Mouse (Mus musculus) gastrocnemius, adult 18-20 months (tissue): ENCODE results near the gene H60b. TPM values are rescaled to one million over a fixed set of nuclear protein-coding genes. Genes with fewer than 3 reads are reported as not detected.
"Not testable (repeated sequence)": the region's sequence is repeated elsewhere in the genome, so short reads cannot be mapped to it uniquely, and the experiment has no call there.

Experiments
- DNase-seq: peaks from one replicate; pipeline ENCODE4 v3.0.0; 2021; ENCODE audit warnings: low spot score
- long read RNA-seq, 2 experiments: library from polyadenylated mRNA; stranded (forward); transcript quantifications; one replicate each; pipeline ENCODE4 v2.0.0; 2021
- total RNA-seq, 2 experiments: library from RNA; stranded (reverse); gene quantifications; 2 replicates each; pipeline ENCODE4 v1.2.3; 2021

The H60b gene
- total RNA-seq, result not detected
- long read RNA-seq, experiment 1, result 0 reads
- long read RNA-seq, experiment 2, partial matches to known transcripts, result 0 of 1 reads
- long read RNA-seq, experiment 2, other reads (novel, unspliced or antisense), result 1 of 1 reads

GRCm38 (mm10) chr10:22158310-22158999 is at the start of gene H60b, which contains the start of gene Raet1e:
Gene H60b (plus strand): TSS chr10:22158586.
Gene Raet1e (plus strand): TSS chr10:22158569.
- not testable (repeated sequence) for DNase-seq

GRCm38 (mm10) chr10:22140665-22141280 is 17.6 kb upstream of the H60b start:
- DNase-seq, result peak; percentile 72

- DNase-seq, result not testable (repeated sequence)
Observed at GRCm38 (mm10) chr10:22142194-22142593, 16.2 kb upstream of the H60b start.

GRCm38 (mm10) chr10:22142926-22143325 is 15.5 kb upstream of the H60b start:
- DNase-seq, result no peak

- DNase-seq, result peak; percentile 67
Observed at GRCm38 (mm10) chr10:22148441-22149072, 9.8 kb upstream of the H60b start.

GRCm38 (mm10) chr10:22149073-22149690 is 9.2 kb upstream of the H60b start, which contains the start of gene E030030I06Rik:
Gene E030030I06Rik (minus strand): TSS chr10:22149270.
- no peak for DNase-seq

GRCm38 (mm10) chr10:22149691-22150465 is 8.5 kb upstream of the H60b start:
- DNase-seq, result no peak

- no peak for DNase-seq
Observed at GRCm38 (mm10) chr10:22150593-22150992, 7.8 kb upstream of the H60b start.

- DNase-seq, result not testable (repeated sequence)
Observed at GRCm38 (mm10) chr10:22151056-22151862, 7.1 kb upstream of the H60b start.

- not testable (repeated sequence) for DNase-seq
Observed at GRCm38 (mm10) chr10:22151863-22152640, 6.3 kb upstream of the H60b start.

- not testable (repeated sequence) for DNase-seq
Observed at GRCm38 (mm10) chr10:22153147-22153690, 5.2 kb upstream of the H60b start.

GRCm38 (mm10) chr10:22154127-22154526 is 4.3 kb upstream of the H60b start:
- DNase-seq, result not testable (repeated sequence)

GRCm38 (mm10) chr10:22154871-22155799 is 3.3 kb upstream of the H60b start:
- no peak for DNase-seq

- DNase-seq, result no peak
Observed at GRCm38 (mm10) chr10:22159131-22159561, 760 bp downstream of the H60b start.

- DNase-seq, result no peak
Observed at GRCm38 (mm10) chr10:22159581-22160140, 1.3 kb downstream of the H60b start.

- DNase-seq, result not testable (repeated sequence)
Observed at GRCm38 (mm10) chr10:22163279-22163678, 4.9 kb downstream of the H60b start.
